30 mouse cellular contexts compared by ENCODE assay signal in genomic region chr17:56866071-56866470, GRCm38 (mm10). TPM values are rescaled to one million over a fixed set of nuclear protein-coding genes. Genes with fewer than 3 reads are reported as not detected.
DNase-seq lines count a peak whose midpoint lies in the region; ATAC-seq and TF ChIP-seq lines count a peak whose summit lies in the region.
"Had no signal": no experiment of that assay in that cellular context is flagged by ENCODE, and none has a peak within 500 bp of the region (broad histone marks: within the 10 kb centered on the region; RNA-seq: fewer than 3 reads in every experiment).

No protein-coding gene starts in this region.

- intact Hi-C loops in gastrocnemius, postnatal 36 days (cut with DNase I) = no loop called here

- H3K4me3 ChIP-seq in E14TG2a.4 (replicated peaks; ENCODE audit: low read length) (0 out of 2 replicates have a peak overlapping the region, but pooled peaks have one; percentile 4), ES-E14 (ENCODE audit: insufficient read depth in 1 of 2, low read depth in 1 of 2, low read length in 2 of 2, poor library complexity in 1 of 2, severe bottlenecking in 1 of 2) (no peak overlapping the region)
- no peak overlapping the region for H3K4me3 ChIP-seq in forebrain, postnatal 0 days (ENCODE audit: low read depth, low read length)
- H3K4me3 ChIP-seq: embryonic facial prominence, embryonic 13.5 days; embryonic facial prominence, embryonic 15.5 days; erythroblast, embryonic 14.5 days; forebrain, embryonic 10.5 days; forebrain, embryonic 12.5 days had no signal

- H3K9me3 ChIP-seq in E14TG2a.4 (ENCODE audit: low read length) = peaks cover 27% of the 10 kb centered on the region
- no peaks in the 10 kb centered on the region for H3K9me3 ChIP-seq in ES-E14 (ENCODE audit: control insufficient read depth, insufficient read depth, low read depth, low read length)
- no peaks in the 10 kb centered on the region for H3K9me3 ChIP-seq in forebrain, postnatal 0 days (ENCODE audit: low read length)
- H3K9me3 ChIP-seq: embryonic facial prominence, embryonic 15.5 days; forebrain, embryonic 12.5 days had no signal

- in situ Hi-C loops in ES-E14 (cut with MboI; ENCODE audit: low sequenced_read_pairs in 2 of 2, unreplicated experiment in 2 of 2) = no loop called here

- H3K4me2 ChIP-seq in forebrain, postnatal 0 days (ENCODE audit: low read depth) = no peak overlapping the region
- H3K4me2 ChIP-seq: embryonic facial prominence, embryonic 13.5 days; embryonic facial prominence, embryonic 15.5 days; forebrain, embryonic 12.5 days had no signal

- peak overlapping the region; percentile 69; the same call in 1 of the 2 replicates for H3K27ac ChIP-seq in ES-E14 (ENCODE audit: insufficient read depth, low read depth, low read length, poor library complexity, severe bottlenecking)
- H3K27ac ChIP-seq in forebrain, postnatal 0 days (ENCODE audit: low read depth, low read length) = no peak overlapping the region
- H3K27ac ChIP-seq: embryonic facial prominence, embryonic 13.5 days; embryonic facial prominence, embryonic 15.5 days; forebrain, embryonic 10.5 days; forebrain, embryonic 12.5 days had no signal

- WGBS in forebrain, postnatal 0 days = 75% methylated on average over 7 of the region's 7 CpGs

- peak; percentile 20 for DNase-seq in gastrocnemius, postnatal 10 days
- no peak for DNase-seq in gastrocnemius, postnatal 36 days
- DNase-seq in ES-E14 (ENCODE audit: low read depth, low spot score) (no peak), ZHBTc4 (ENCODE audit: low read depth, low spot score) (peak; percentile 52)
- DNase-seq in right cerebral cortex, adult 2 months (ENCODE audit: low spot score in 2 of 2) = no peak
- DNase-seq in forebrain, postnatal 0 days = no peak
- DNase-seq: adrenal gland, adult 2 months; adrenal gland, postnatal 10 days; adrenal gland, postnatal 25 days; B cell, adult 2 months; cerebellum, adult 11 months; cerebellum, adult 18-20 months; cerebellum, adult 8-10 months; cerebellum, adult 9-11 months; cerebellum, postnatal 36 days; embryo, embryonic 11 days had no signal

- H3K9ac ChIP-seq in ES-E14 (ENCODE audit: insufficient read depth, low read depth, low read length, poor library complexity, severe bottlenecking) = no peak overlapping the region; the same call in 1 of the 2 replicates
- no peak overlapping the region for H3K9ac ChIP-seq in forebrain, postnatal 0 days
- H3K9ac ChIP-seq: embryonic facial prominence, embryonic 13.5 days; embryonic facial prominence, embryonic 15.5 days; forebrain, embryonic 12.5 days had no signal

- H3K36me3 ChIP-seq in E14TG2a.4 (ENCODE audit: insufficient read depth, low read length) = peaks cover 6% of the 10 kb centered on the region; the same call in 1 of the 2 replicates
- H3K36me3 ChIP-seq in ES-E14 (ENCODE audit: control insufficient read depth, insufficient read depth, low read length, poor library complexity, severe bottlenecking) = no peaks in the 10 kb centered on the region
- H3K36me3 ChIP-seq in forebrain, postnatal 0 days (ENCODE audit: insufficient read depth) = no peaks in the 10 kb centered on the region
- H3K36me3 ChIP-seq: embryonic facial prominence, embryonic 13.5 days; embryonic facial prominence, embryonic 15.5 days; forebrain, embryonic 10.5 days; forebrain, embryonic 12.5 days had no signal

- no peaks in the 10 kb centered on the region for H3K27me3 ChIP-seq in E14TG2a.4 (ENCODE audit: insufficient read depth, low read length)
- no peaks in the 10 kb centered on the region for H3K27me3 ChIP-seq in forebrain, postnatal 0 days (ENCODE audit: insufficient read depth, low read length)
- H3K27me3 ChIP-seq: embryonic facial prominence, embryonic 13.5 days; embryonic facial prominence, embryonic 15.5 days had no signal

- peaks cover 81% of the 10 kb centered on the region for H3K4me1 ChIP-seq in E14TG2a.4 (replicated peaks; ENCODE audit: low read depth, low read length)
- peaks cover 3 to 20% of the 10 kb centered on the region in 2 experiments for H3K4me1 ChIP-seq in ES-E14 (ENCODE audit: control insufficient read depth in 2 of 2, insufficient read depth in 2 of 2, low read length in 2 of 2, poor library complexity in 1 of 2)
- H3K4me1 ChIP-seq in forebrain, postnatal 0 days (ENCODE audit: insufficient read depth) = no peaks in the 10 kb centered on the region
- H3K4me1 ChIP-seq: embryonic facial prominence, embryonic 15.5 days; forebrain, embryonic 12.5 days had no signal

- no peak for TF ChIP-seq CTCF in E14TG2a.4 (conservative IDR thresholded peaks at IDR 0.05; ENCODE audit: low read length)
- no peak for TF ChIP-seq CTCF in forebrain, postnatal 0 days (IDR thresholded peaks at IDR 0.05; ENCODE audit: low read depth)

- no peak for ATAC-seq in forebrain, postnatal 0 days
- ATAC-seq: CD4-positive, CD25-positive, alpha-beta regulatory T cell, adult 4 months; forebrain, embryonic 14.5 days; forebrain, embryonic 16.5 days had no signal

TF ChIP-seq in ES-E14, 5 proteins besides CTCF, POLR2A, EP300 and RAD21:
- TF ChIP-seq MAFK (IDR thresholded peaks at IDR 0.05; ENCODE audit: insufficient read depth, low read depth, low read length) (no peak), ZNF384 (IDR thresholded peaks at IDR 0.05; ENCODE audit: low read depth, low read length) (no peak), ZC3H11A (IDR thresholded peaks at IDR 0.05; ENCODE audit: borderline replicate concordance, low read depth, low read length) (no peak), CHD2 (IDR thresholded peaks at IDR 0.05; ENCODE audit: low read depth, low read length) (no peak)
TF ChIP-seq in ES-E14: peak in this region for 0.

RNA-seq across cellular contexts. Expression of gene Acsbg2, which starts 8.2 kb away (rescaled TPM):
- not detected for total RNA-seq in gastrocnemius, postnatal 10 days (2021)
- total RNA-seq in gastrocnemius, postnatal 36 days (2021) = not detected
- total RNA-seq in ES-E14 (2012; rRNA removed) = 0.58 and 0.90 TPM in 2 replicates
- total RNA-seq in forebrain, postnatal 0 days (2014; rRNA removed) = not detected in 2 replicates
- not detected in 2 replicates for polyA plus RNA-seq in forebrain, postnatal 0 days (2015; fragmentation: Nextera tagmentation; extraction: Ambion mirVana)
- total RNA-seq: CH12.LX; common myeloid progenitor, adult 5-6 weeks; MEL had no signal
- polyA plus RNA-seq: brain, embryonic 14.5 days; embryonic facial prominence, embryonic 11.5 days; embryonic facial prominence, embryonic 13.5 days; erythroblast, embryonic 14.5 days; forebrain, embryonic 10.5 days; forebrain, embryonic 12.5 days; forebrain, embryonic 14.5 days; forebrain, embryonic 16.5 days had no signal

RNA-seq across cellular contexts. Expression of gene 1700061G19Rik, which starts 9.2 kb away (rescaled TPM):
- under 1 TPM in 1 of 2 experiments, not detected in 1; 0.11 TPM for total RNA-seq in gastrocnemius, postnatal 10 days (2021)
- total RNA-seq in gastrocnemius, postnatal 36 days (2021) = not detected
- 17.3 and 24.0 TPM in 2 replicates for total RNA-seq in ES-E14 (2012; rRNA removed)
- total RNA-seq in forebrain, postnatal 0 days (2014; rRNA removed) = 0.14 TPM in 1 of 2 replicates, not detected in the other
- 0.15 and 0.48 TPM in 2 replicates for polyA plus RNA-seq in forebrain, postnatal 0 days (2015; fragmentation: Nextera tagmentation; extraction: Ambion mirVana)
- polyA plus RNA-seq: erythroblast, embryonic 14.5 days had no signal

RNA-seq across cellular contexts. Expression of gene Rfx2, which starts 35.3 kb away (rescaled TPM):
- total RNA-seq in gastrocnemius, postnatal 10 days (2021) = 1 to 10 TPM; 2.6 to 5.5 TPM
- 1 to 10 TPM; 1.8 to 2.5 TPM for total RNA-seq in gastrocnemius, postnatal 36 days (2021)
- total RNA-seq in ES-E14 (2012; rRNA removed) = 15.8 and 22.5 TPM in 2 replicates
- total RNA-seq in forebrain, postnatal 0 days (2014; rRNA removed) = 2.4 and 3.6 TPM in 2 replicates
- 2.2 and 3.4 TPM in 2 replicates for polyA plus RNA-seq in forebrain, postnatal 0 days (2015; fragmentation: Nextera tagmentation; extraction: Ambion mirVana)

Comparison
In these comparisons a context has a peak if more than half of its experiments do, and no peak if none do; other contexts are left out.
1. DNase-seq: peak in gastrocnemius, postnatal 10 days (single experiment) and ZHBTc4 (single experiment); none in gastrocnemius, postnatal 36 days (0 of 2), ES-E14 (single experiment), right cerebral cortex, adult 2 months (0 of 2) and forebrain, postnatal 0 days (single experiment).
2. RNA of gene 1700061G19Rik, which starts 9.2 kb away (total RNA-seq): 17.3 to 24.0 TPM in ES-E14; 0.14 TPM in forebrain, postnatal 0 days, 0.11 TPM in gastrocnemius, postnatal 10 days and not detected in gastrocnemius, postnatal 36 days; every median in the first group is over 10 times any median in the second.